Mouse (Mus musculus) spleen, adult 12 weeks (tissue): ENCODE data around the gene Olfr895.

Source experiments
- DNase-seq: peaks from one replicate; pipeline ENCODE4 v3.0.0; 2022; ENCODE audit warnings: low spot score

Gene Olfr895

DNA sequence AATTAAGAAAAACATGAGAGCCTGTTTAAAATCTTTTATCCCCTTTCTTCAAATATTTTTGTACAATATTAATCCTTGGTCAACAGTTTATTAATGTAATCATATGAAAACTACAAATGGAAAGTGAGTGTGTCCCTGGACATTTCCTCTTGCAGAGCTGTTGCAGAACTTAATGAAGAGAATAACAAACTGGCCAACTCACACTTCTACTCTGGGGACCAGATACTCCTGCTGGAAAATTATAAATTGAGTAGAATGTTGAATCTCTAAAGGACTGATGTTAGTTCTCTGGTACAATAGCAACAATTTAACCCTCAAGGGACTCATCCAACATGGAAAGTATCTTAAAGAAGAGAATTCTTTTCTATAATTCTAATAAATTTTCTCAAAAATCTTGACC lies at the start of gene Olfr895:
TSS of gene Olfr895 (plus strand) at position 301 of the 400 bp plus-strand sequence.
- DNase-seq: no peak

DNA sequence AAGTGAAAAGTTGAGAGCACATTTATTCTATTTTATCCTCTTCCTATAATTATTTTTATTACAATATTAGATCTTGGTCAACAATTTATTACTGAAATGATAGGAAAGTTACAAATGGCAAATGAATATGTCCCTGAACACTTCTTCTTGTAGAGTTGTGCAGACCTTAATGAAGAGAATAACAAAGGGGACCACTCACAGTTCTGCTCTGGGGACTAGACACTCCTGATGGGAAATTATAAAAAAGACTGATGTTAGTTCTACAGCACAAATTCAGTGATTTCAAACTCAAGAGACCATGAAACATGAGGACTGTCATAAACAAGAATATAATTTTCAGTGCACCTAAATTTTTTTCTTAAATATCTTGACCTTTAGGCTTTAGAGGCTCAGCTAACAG lies 15.2 kb upstream of the Olfr895 start, which contains the start of gene Olfr143:
TSS of gene Olfr143 (plus strand) at position 301 of the 400 bp plus-strand sequence.
- no peak for DNase-seq

- DNase-seq: no peak
These were observed 23.2 kb downstream of the Olfr895 start, which contains the start of gene Olfr896-ps1 for GRCm38 (mm10) chr9:38290807-38291206. Gene Olfr896-ps1 (plus strand): TSS chr9:38291107.
